Mouse (Mus musculus) bone marrow, adult 2 months (tissue): ENCODE results near the gene Nufip2.
"Not testable (repeated sequence)": the region's sequence is repeated elsewhere in the genome, so short reads cannot be mapped to it uniquely, and the experiment has no call there.

Experiments used
- CTCF ChIP-seq: fragments of 200-500 bp; IDR thresholded peaks from 2 replicates; pipeline ENCODE4 v1.5.1; 2011; ENCODE audit warnings: low read length, control low read depth; ENCODE audit not compliant: control insufficient read depth, insufficient read depth
- POLR2A ChIP-seq: fragments of 200-500 bp; IDR thresholded peaks from 2 replicates; pipeline ENCODE4 v1.6.1; 2011; ENCODE audit warnings: low read depth, mild to moderate bottlenecking, control low read depth, low read length, borderline replicate concordance; ENCODE audit not compliant: control insufficient read depth

DNA sequence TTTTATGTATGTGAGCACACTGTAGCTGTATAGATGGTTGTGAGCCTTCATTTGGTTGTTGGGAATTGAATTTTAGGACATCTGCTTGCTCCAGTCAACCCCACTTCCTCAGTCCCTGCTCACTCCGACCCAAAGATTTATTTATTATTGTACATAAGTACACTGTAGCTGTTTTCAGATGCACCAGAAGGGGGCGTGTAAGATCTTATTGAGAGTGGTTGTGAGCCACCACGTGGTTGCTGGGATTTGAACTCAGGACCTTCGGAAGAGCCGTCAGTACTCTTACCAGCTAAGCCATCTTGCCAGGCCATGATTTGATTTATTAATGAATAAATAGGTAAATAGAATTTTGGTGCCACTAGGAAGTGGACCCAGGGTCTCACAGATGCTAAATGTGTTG lies 20.6 kb upstream of the Nufip2 start:
- not testable (repeated sequence) for TF ChIP-seq CTCF, POLR2A
